Mouse (Mus musculus): ENCODE measurements at regions not wholly inside any gene's neighbourhood (a gene's known extent, or its start where the extent isn't known, plus 50 kb on each side); places are given as distances from the start of the nearest gene placed in this dataset.

DNA sequence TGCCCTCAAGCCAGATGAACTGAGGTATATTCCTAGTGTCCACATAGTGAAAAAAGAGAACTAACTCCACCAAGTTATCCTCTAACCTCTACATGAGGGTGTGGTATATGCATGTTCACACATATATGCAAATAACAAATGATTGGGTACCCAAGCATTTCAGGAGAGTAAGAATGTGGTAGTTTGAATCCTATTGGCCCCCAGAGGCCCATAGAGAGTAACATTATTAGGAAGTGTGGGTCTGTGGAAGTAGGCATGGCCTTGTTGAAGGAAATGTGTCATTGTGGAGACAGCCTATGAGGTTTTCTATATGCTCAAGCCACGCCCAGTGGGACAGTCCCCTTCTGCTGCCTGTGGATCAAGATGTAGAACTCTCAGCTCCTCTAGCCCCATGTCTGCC is 125.6 kb upstream of the Mbnl1 start:
- no peak for TF ChIP-seq POLR2A (IDR thresholded peaks at IDR 0.05; ENCODE audit: borderline replicate concordance, insufficient read depth, low read length)
- no peak for TF ChIP-seq CTCF (IDR thresholded peaks at IDR 0.05; ENCODE audit: borderline replicate concordance, insufficient read depth, low read depth, low read length)
- DNase-seq = no peak
- Histone ChIP-seq H3K27me3 (ENCODE audit: control insufficient read depth, insufficient read depth, low read length) (no peaks in the 10 kb centered on the region), H3K27ac (ENCODE audit: insufficient read depth, low read length) (no peak overlapping the region), H3K4me1 (ENCODE audit: control insufficient read depth, insufficient read depth, low read length) (no peaks in the 10 kb centered on the region), H3K4me3 (replicated peaks; ENCODE audit: insufficient read depth, low read depth, low read length) (no peak overlapping the region)
- 67% methylated on average over 1 of the region's 1 CpGs for WGBS

DNA sequence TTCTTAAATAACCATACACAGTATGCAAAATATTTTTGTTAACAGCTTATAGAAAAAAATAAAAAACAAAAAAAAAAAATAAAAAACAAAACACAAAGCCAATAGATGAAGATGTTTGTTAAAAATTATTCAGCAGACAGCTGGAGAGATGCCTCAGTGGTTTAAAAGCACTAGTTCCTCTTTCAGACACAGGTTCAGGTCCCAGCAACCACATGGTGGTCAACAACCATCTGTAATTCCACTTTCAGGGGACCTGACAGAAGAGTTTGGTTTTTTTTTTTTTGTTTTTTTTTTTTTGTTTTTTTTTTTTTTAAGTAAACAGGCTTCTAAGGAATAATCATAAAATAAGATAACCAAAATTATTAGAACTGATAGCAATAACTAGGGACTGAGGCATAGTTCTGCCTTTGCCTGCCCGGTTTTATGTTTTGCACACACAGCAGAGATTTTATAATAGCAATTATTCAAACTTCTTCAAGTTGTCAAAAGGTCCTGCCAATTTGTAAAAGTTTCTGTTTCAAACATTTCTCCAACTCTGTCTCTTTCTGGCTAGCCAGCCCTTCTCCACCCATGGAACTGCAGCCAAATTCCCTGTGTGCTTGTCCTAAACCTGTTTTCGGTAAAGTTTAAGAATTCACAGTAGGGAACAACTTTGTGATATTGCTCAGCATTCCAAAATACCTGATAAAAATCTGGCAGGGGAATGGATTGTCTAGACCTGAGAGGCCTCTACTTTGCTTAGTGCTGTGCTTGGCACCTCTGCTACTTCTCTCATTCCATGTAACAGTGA is 101.3 kb upstream of the Mbnl1 start:
- no peak overlapping the region for H3K27ac ChIP-seq (ENCODE audit: insufficient read depth, low read length)
- H3K4me3 ChIP-seq (replicated peaks; ENCODE audit: insufficient read depth, low read depth, low read length) = no peak overlapping the region
- WGBS = 55% methylated on average over 2 of the region's 2 CpGs
- no peak for DNase-seq
- TF ChIP-seq CTCF (IDR thresholded peaks at IDR 0.05; ENCODE audit: borderline replicate concordance, insufficient read depth, low read depth, low read length) = no peak
- TF ChIP-seq POLR2A (IDR thresholded peaks at IDR 0.05; ENCODE audit: borderline replicate concordance, insufficient read depth, low read length) = no peak
- no peaks in the 10 kb centered on the region for H3K4me1 ChIP-seq (ENCODE audit: control insufficient read depth, insufficient read depth, low read length)
- no peaks in the 10 kb centered on the region for H3K27me3 ChIP-seq (ENCODE audit: control insufficient read depth, insufficient read depth, low read length)

DNA sequence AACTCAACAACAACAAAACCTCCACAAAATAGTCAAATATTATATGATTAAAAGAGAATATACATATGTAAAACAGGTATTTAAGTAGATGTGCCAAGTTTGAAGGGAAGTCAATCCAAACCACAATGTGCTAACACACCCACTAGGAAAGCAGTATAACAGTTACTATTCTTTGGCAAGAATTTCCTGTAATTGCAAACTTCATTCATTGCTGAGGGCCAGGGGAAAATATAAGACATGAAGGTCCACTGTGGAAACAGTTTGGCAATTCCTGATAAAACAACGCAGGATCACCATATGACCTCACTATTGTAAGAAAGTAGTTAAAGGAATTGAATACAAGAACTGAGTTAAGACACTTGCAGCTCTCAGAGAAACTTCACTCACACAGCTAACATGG is 99.0 kb upstream of the Mbnl1 start:
- DNase-seq = no peak
- no peak overlapping the region for H3K4me3 ChIP-seq (replicated peaks; ENCODE audit: insufficient read depth, low read depth, low read length)

DNA sequence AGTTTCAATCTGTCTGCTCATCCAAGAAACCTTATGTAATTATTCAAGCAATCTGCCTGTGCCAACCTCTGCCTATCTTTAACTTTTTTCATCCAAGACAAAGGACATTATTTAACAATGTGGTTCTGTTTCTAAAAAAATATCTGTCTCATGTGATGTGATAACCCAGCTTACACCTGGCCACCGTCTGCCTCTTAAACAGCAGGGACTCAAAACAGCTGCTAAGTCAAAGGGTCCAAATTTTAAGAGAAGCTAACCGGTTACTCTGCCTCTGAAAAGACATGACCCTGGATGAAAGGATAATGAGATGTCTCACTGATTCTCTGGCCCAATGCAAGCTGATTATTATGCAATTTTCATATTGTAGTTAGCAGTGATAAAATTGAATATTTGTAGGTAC is 84.0 kb upstream of the Mbnl1 start:
- no peaks in the 10 kb centered on the region for H3K4me1 ChIP-seq (ENCODE audit: control insufficient read depth, insufficient read depth, low read length)
- no peak overlapping the region for H3K4me3 ChIP-seq (replicated peaks; ENCODE audit: insufficient read depth, low read depth, low read length)
- H3K27ac ChIP-seq (ENCODE audit: insufficient read depth, low read length) = no peak overlapping the region
- no peak for TF ChIP-seq POLR2A (IDR thresholded peaks at IDR 0.05; ENCODE audit: borderline replicate concordance, insufficient read depth, low read length)
- no peak for TF ChIP-seq CTCF (IDR thresholded peaks at IDR 0.05; ENCODE audit: borderline replicate concordance, insufficient read depth, low read depth, low read length)
- no peaks in the 10 kb centered on the region for H3K27me3 ChIP-seq (ENCODE audit: control insufficient read depth, insufficient read depth, low read length)
- DNase-seq = no peak
- WGBS = 34% methylated on average over 2 of the region's 2 CpGs

More for the DNA sequence above, 99.0 kb upstream of the Mbnl1 start:
- no peaks in the 10 kb centered on the region for H3K27me3 ChIP-seq (ENCODE audit: control insufficient read depth, insufficient read depth, low read length)
- no peak overlapping the region for H3K27ac ChIP-seq (ENCODE audit: insufficient read depth, low read length)
- TF ChIP-seq CTCF (IDR thresholded peaks at IDR 0.05; ENCODE audit: borderline replicate concordance, insufficient read depth, low read depth, low read length) = no peak
- TF ChIP-seq POLR2A (IDR thresholded peaks at IDR 0.05; ENCODE audit: borderline replicate concordance, insufficient read depth, low read length) = no peak
- no peaks in the 10 kb centered on the region for H3K4me1 ChIP-seq (ENCODE audit: control insufficient read depth, insufficient read depth, low read length)
- WGBS = 83% methylated on average over 1 of the region's 1 CpGs

DNA sequence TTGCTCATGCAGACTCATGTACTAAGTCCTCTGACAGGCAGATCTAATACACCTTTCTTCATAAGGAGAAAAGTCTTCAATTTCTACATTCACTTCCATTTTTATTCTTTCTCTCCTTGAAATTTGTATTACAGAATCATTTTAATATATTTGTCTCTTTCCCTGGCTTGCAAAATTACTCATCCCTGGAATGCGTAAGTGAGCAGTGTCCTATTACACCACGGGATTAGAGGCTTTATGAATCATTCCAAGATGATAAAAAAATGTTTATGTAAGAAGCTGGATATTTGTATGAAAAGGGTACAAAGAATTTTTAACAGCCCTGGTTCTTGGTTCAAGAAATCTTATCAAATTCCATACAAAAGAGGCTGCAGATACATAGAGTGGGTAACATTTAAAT is 83.6 kb upstream of the Mbnl1 start:
- WGBS = 85% methylated on average over 2 of the region's 2 CpGs
- no peaks in the 10 kb centered on the region for H3K4me1 ChIP-seq (ENCODE audit: control insufficient read depth, insufficient read depth, low read length)
- no peak overlapping the region for H3K27ac ChIP-seq (ENCODE audit: insufficient read depth, low read length)
- H3K4me3 ChIP-seq (replicated peaks; ENCODE audit: insufficient read depth, low read depth, low read length) = no peak overlapping the region
- H3K27me3 ChIP-seq (ENCODE audit: control insufficient read depth, insufficient read depth, low read length) = no peaks in the 10 kb centered on the region
- TF ChIP-seq POLR2A (IDR thresholded peaks at IDR 0.05; ENCODE audit: borderline replicate concordance, insufficient read depth, low read length) (no peak), CTCF (IDR thresholded peaks at IDR 0.05; ENCODE audit: borderline replicate concordance, insufficient read depth, low read depth, low read length) (no peak)
- no peak for DNase-seq

DNA sequence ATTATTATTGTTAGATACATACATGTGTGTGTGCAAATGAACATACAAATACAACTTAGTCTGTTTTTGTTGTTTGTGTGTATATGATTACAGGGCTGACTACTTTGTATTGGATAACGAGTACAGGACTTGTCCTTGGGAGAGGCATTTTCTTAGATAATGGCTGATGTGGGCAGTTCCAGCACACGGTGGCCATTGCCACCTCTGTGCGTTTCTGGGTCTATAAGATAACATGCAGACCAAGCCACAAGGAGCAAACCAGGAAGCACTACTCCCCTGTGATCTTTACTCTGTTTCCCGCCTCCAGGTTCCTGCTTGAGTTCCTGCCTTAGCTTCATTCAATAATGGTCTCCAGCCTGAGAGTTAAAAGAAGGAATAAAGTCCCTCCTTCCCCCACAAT is 77.3 kb upstream of the Mbnl1 start:
- 90% methylated on average over 4 of the region's 4 CpGs for WGBS
- DNase-seq = no peak
- Histone ChIP-seq H3K27ac (ENCODE audit: insufficient read depth, low read length) (no peak overlapping the region), H3K4me1 (ENCODE audit: control insufficient read depth, insufficient read depth, low read length) (no peaks in the 10 kb centered on the region), H3K27me3 (ENCODE audit: control insufficient read depth, insufficient read depth, low read length) (no peaks in the 10 kb centered on the region), H3K4me3 (replicated peaks; ENCODE audit: insufficient read depth, low read depth, low read length) (no peak overlapping the region)
- no peak for TF ChIP-seq POLR2A (IDR thresholded peaks at IDR 0.05; ENCODE audit: borderline replicate concordance, insufficient read depth, low read length)
- no peak for TF ChIP-seq CTCF (IDR thresholded peaks at IDR 0.05; ENCODE audit: borderline replicate concordance, insufficient read depth, low read depth, low read length)

DNA sequence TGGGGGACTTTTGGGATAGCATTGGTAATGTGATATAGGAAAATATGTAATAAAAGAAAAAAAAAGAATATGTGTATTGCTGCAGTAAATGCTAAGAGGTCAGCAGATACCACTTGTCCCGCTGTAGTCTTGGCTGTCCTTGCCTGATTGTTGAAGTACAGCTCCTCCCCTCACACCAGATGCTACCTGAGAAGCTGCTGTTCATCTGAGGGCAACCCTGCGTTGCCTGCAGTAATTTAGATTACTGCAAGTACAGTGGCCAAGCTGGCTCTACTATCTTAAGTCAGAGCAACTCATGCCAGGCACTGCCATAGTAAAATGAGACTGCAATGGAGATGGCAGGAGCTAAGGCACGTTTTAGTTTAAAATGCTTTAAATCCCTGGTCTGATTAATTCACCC is 75.7 kb upstream of the Mbnl1 start:
- 71% methylated on average over 3 of the region's 3 CpGs for WGBS

DNA sequence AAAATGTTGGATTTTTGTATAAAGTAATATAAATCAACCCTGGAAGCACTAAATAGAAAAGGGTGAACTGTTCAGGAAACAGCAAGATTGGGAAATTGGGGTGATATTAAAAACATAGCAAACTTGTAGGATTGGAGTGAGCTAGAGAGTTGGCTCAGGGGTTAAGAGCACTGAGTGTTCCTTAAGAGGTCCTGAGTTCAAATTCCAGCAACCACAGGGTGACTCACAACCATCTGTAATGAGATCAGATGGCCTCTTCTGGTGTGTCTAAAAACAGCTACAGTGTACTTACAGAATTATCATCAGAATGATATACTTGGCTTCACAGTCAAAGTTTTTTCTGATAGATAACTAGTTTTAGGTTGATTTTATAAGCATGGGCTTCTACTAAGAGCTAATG is 73.8 kb upstream of the Mbnl1 start:
- Histone ChIP-seq H3K4me3 (replicated peaks; ENCODE audit: insufficient read depth, low read depth, low read length) (no peak overlapping the region), H3K4me1 (ENCODE audit: control insufficient read depth, insufficient read depth, low read length) (no peaks in the 10 kb centered on the region), H3K27me3 (ENCODE audit: control insufficient read depth, insufficient read depth, low read length) (no peaks in the 10 kb centered on the region), H3K27ac (ENCODE audit: insufficient read depth, low read length) (no peak overlapping the region)
- no peak for DNase-seq
- no peak for TF ChIP-seq POLR2A (IDR thresholded peaks at IDR 0.05; ENCODE audit: borderline replicate concordance, insufficient read depth, low read length)
- TF ChIP-seq CTCF (IDR thresholded peaks at IDR 0.05; ENCODE audit: borderline replicate concordance, insufficient read depth, low read depth, low read length) = no peak

More for the DNA sequence above, 75.7 kb upstream of the Mbnl1 start:
- TF ChIP-seq CTCF (IDR thresholded peaks at IDR 0.05; ENCODE audit: borderline replicate concordance, insufficient read depth, low read depth, low read length) (no peak), POLR2A (IDR thresholded peaks at IDR 0.05; ENCODE audit: borderline replicate concordance, insufficient read depth, low read length) (no peak)
- no peaks in the 10 kb centered on the region for H3K27me3 ChIP-seq (ENCODE audit: control insufficient read depth, insufficient read depth, low read length)
- H3K27ac ChIP-seq (ENCODE audit: insufficient read depth, low read length) = no peak overlapping the region
- DNase-seq = no peak
- H3K4me3 ChIP-seq (replicated peaks; ENCODE audit: insufficient read depth, low read depth, low read length) = no peak overlapping the region
- H3K4me1 ChIP-seq (ENCODE audit: control insufficient read depth, insufficient read depth, low read length) = no peaks in the 10 kb centered on the region
